Mouse (Mus musculus) stomach, embryonic 16.5 days (tissue): Measurements from ENCODE around the gene Foxo3. TPM values are rescaled to one million over a fixed set of nuclear protein-coding genes. Genes with fewer than 3 reads are reported as not detected.

ENCODE experiments used
- ATAC-seq: fragments of 200-750 bp; cut with Nextera tagmentation; 2 replicates; pipeline ENCODE4 v1.8.0; 2017; ENCODE audit warnings: moderate number of reproducible peaks, moderate TSS enrichment; ENCODE audit not compliant: insufficient read depth, low FRiP score
- H3K27ac ChIP-seq: fragments of 300-500 bp; sonication (generic); 2 replicates; pipeline ENCODE4 v1.5.1; 2014; ENCODE audit warnings: low read length
- H3K27me3 ChIP-seq: fragments of 300-500 bp; sonication (generic); 2 replicates; pipeline ENCODE4 v1.6.1; 2014; ENCODE audit warnings: low read length, control low read depth, mixed read lengths; ENCODE audit not compliant: control insufficient read depth, insufficient read depth
- H3K36me3 ChIP-seq: fragments of 300-500 bp; sonication (generic); 2 replicates; pipeline ENCODE4 v1.6.1; 2014; ENCODE audit warnings: low read length; ENCODE audit not compliant: control insufficient read depth, insufficient read depth
- H3K4me1 ChIP-seq: fragments of 300-500 bp; sonication (generic); 2 replicates; pipeline ENCODE4 v1.6.1; 2014; ENCODE audit warnings: low read length, control low read depth, mixed read lengths; ENCODE audit not compliant: control insufficient read depth, insufficient read depth
- H3K4me2 ChIP-seq: fragments of 300-500 bp; sonication (generic); 2 replicates; pipeline ENCODE4 v1.6.1; 2014; ENCODE audit warnings: low read depth, low read length, mixed read lengths
- H3K4me3 ChIP-seq: fragments of 300-500 bp; sonication (generic); replicated peaks from 2 replicates; pipeline ENCODE4 v1.5.1; 2014; ENCODE audit warnings: mild to moderate bottlenecking, low read length
- H3K9ac ChIP-seq: fragments of 300-500 bp; sonication (generic); 2 replicates; pipeline ENCODE4 v1.6.1; 2014; ENCODE audit warnings: low read length
- H3K9me3 ChIP-seq: fragments of 300-500 bp; sonication (generic); replicated peaks from 2 replicates; pipeline ENCODE4 v1.6.1; 2016; ENCODE audit warnings: low read length, control low read depth; ENCODE audit not compliant: control insufficient read depth
- WGBS: fragments of 180-500 bp; shearing (Covaris S2); extraction: QIAGEN DNeasy Blood & Tissue Kit; methylation state at CpG from one replicate; pipeline ENCODE4 v1.1.7; 2014; 5-methylcytosine and 5-hydroxymethylcytosine counted together
- polyA plus RNA-seq: library from polyadenylated mRNA; unstranded; fragments of >200 nt; fragmentation: Nextera tagmentation; extraction: Ambion mirVana; gene quantifications from 2 replicates; pipeline ENCODE4 v1.2.1, GENCODE M21; 2015

The Foxo3 gene
- polyA plus RNA-seq, 1 experiment from 2014 or later, result 7.2 TPM

GRCm38 (mm10) chr10:42261103-42261502 is 15.5 kb downstream of the Foxo3 start:
- Histone ChIP-seq H3K4me2 (no peak overlapping the region), H3K27me3 (no peaks in the 10 kb centered on the region), H3K36me3 (peaks cover 10% of the 10 kb centered on the region), H3K9me3 (no peaks in the 10 kb centered on the region), H3K4me1 (0 out of 2 replicates have a peak, but pooled peaks cover 7% of the 10 kb centered on the region), H3K27ac (no peak overlapping the region), H3K4me3 (no peak overlapping the region), H3K9ac (no peak overlapping the region)
- ATAC-seq, result no peak
- WGBS, result 77% methylated on average over 8 of the region's 8 CpGs

- Histone ChIP-seq H3K9ac (no peak overlapping the region), H3K4me1 (0 out of 2 replicates have a peak, but pooled peaks cover 7% of the 10 kb centered on the region), H3K4me3 (no peak overlapping the region), H3K9me3 (no peaks in the 10 kb centered on the region), H3K4me2 (no peak overlapping the region), H3K36me3 (peaks cover 4% of the 10 kb centered on the region; the same call in 1 of the 2 replicates), H3K27me3 (no peaks in the 10 kb centered on the region), H3K27ac (no peak overlapping the region)
- 45% methylated on average over 8 of the region's 8 CpGs for WGBS
- ATAC-seq, result no peak
Observed at GRCm38 (mm10) chr10:42260523-42260922, 16.0 kb downstream of the Foxo3 start.

- Histone ChIP-seq H3K27me3 (no peaks in the 10 kb centered on the region), H3K4me2 (no peak overlapping the region), H3K4me3 (no peak overlapping the region), H3K4me1 (0 out of 2 replicates have a peak, but pooled peaks cover 7% of the 10 kb centered on the region), H3K27ac (no peak overlapping the region), H3K36me3 (0 out of 2 replicates have a peak, but pooled peaks cover 4% of the 10 kb centered on the region), H3K9ac (no peak overlapping the region), H3K9me3 (no peaks in the 10 kb centered on the region)
- no peak for ATAC-seq
- 61% methylated on average over 4 of the region's 4 CpGs for WGBS
Observed at GRCm38 (mm10) chr10:42259602-42260001, 17.0 kb downstream of the Foxo3 start.

DNA sequence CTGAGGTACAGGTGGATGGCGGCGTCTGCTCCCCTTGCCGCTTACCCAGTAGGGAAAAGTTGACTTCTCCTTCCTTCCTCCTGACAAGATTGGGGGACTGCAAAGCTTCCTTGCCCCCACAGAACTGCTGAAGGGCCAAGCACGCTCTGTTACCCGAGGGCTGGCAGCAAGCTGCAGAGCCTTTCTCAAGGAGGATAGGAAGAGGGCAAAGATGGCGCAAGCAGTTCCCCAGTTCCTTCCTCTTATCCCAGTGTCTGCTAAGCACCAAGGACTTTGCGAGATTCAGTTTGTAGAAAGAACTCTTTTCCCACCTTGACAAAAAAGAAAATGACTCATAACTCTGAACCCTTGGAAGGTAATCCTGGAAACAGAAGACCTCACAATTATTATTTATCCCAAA is 18.6 kb downstream of the Foxo3 start:
- WGBS, result 89% methylated on average over 7 of the region's 7 CpGs
- Histone ChIP-seq H3K9ac (no peak overlapping the region), H3K36me3 (0 out of 2 replicates have a peak, but pooled peaks cover 4% of the 10 kb centered on the region), H3K4me3 (no peak overlapping the region), H3K4me1 (0 out of 2 replicates have a peak, but pooled peaks cover 7% of the 10 kb centered on the region), H3K27me3 (no peaks in the 10 kb centered on the region), H3K4me2 (no peak overlapping the region), H3K9me3 (no peaks in the 10 kb centered on the region), H3K27ac (no peak overlapping the region)
- no peak for ATAC-seq

GRCm38 (mm10) chr10:42254788-42255187 is 21.8 kb downstream of the Foxo3 start:
- no peak for ATAC-seq
- H3K9ac ChIP-seq, result no peak overlapping the region
- WGBS, result 83% methylated on average over 5 of the region's 5 CpGs
- H3K27ac ChIP-seq, result no peak overlapping the region
- no peak overlapping the region for H3K4me2 ChIP-seq
- 0 out of 2 replicates have a peak, but pooled peaks cover 4% of the 10 kb centered on the region for H3K36me3 ChIP-seq
- H3K4me1 ChIP-seq, result peaks cover 24% of the 10 kb centered on the region
- no peaks in the 10 kb centered on the region for H3K27me3 ChIP-seq
- no peak overlapping the region for H3K4me3 ChIP-seq
- no peaks in the 10 kb centered on the region for H3K9me3 ChIP-seq

GRCm38 (mm10) chr10:42251749-42252323 is 24.7 kb downstream of the Foxo3 start:
- Histone ChIP-seq H3K36me3 (no peaks in the 10 kb centered on the region), H3K4me2 (no peak overlapping the region), H3K27me3 (no peaks in the 10 kb centered on the region), H3K9me3 (no peaks in the 10 kb centered on the region), H3K27ac (peak overlapping the region; percentile 78), H3K9ac (peak overlapping the region; percentile 1; the same call in 1 of the 2 replicates), H3K4me1 (peaks cover 52% of the 10 kb centered on the region), H3K4me3 (no peak overlapping the region)
- no peak for ATAC-seq
- 39% methylated on average over 8 of the region's 8 CpGs for WGBS

- peak overlapping the region; percentile 18; the same call in 1 of the 2 replicates for H3K4me2 ChIP-seq
- no peaks in the 10 kb centered on the region for H3K9me3 ChIP-seq
- peak overlapping the region; percentile 78 for H3K27ac ChIP-seq
- ATAC-seq, result peak; percentile 65
- H3K27me3 ChIP-seq, result no peaks in the 10 kb centered on the region
- H3K4me1 ChIP-seq, result peaks cover 57% of the 10 kb centered on the region
- H3K9ac ChIP-seq, result peak overlapping the region; percentile 38; the same call in 1 of the 2 replicates
- H3K36me3 ChIP-seq, result no peaks in the 10 kb centered on the region
- 31% methylated on average over 7 of the region's 7 CpGs for WGBS
- no peak overlapping the region for H3K4me3 ChIP-seq
Observed at GRCm38 (mm10) chr10:42251203-42251602, 25.4 kb downstream of the Foxo3 start.

GRCm38 (mm10) chr10:42249965-42250364 is 26.6 kb downstream of the Foxo3 start:
- Histone ChIP-seq H3K36me3 (no peaks in the 10 kb centered on the region), H3K4me2 (no peak overlapping the region), H3K4me1 (peaks cover 60% of the 10 kb centered on the region), H3K4me3 (no peak overlapping the region), H3K9me3 (no peaks in the 10 kb centered on the region), H3K9ac (0 out of 2 replicates have a peak overlapping the region, but pooled peaks have one; percentile 9), H3K27ac (peak overlapping the region; percentile 16; the same call in 1 of the 2 replicates), H3K27me3 (no peaks in the 10 kb centered on the region)
- 53% methylated on average over 2 of the region's 2 CpGs for WGBS
- no peak for ATAC-seq

- Histone ChIP-seq H3K9me3 (no peaks in the 10 kb centered on the region), H3K4me1 (peaks cover 60% of the 10 kb centered on the region), H3K27ac (peak overlapping the region; percentile 70), H3K27me3 (no peaks in the 10 kb centered on the region), H3K4me3 (no peak overlapping the region), H3K4me2 (peak overlapping the region; percentile 25), H3K36me3 (no peaks in the 10 kb centered on the region), H3K9ac (0 out of 2 replicates have a peak overlapping the region, but pooled peaks have one; percentile 17)
- WGBS, result 42% methylated on average over 5 of the region's 5 CpGs
- no peak for ATAC-seq
Observed at GRCm38 (mm10) chr10:42248644-42249043, 27.9 kb downstream of the Foxo3 start.
